8 mouse cellular contexts compared by ENCODE assay signal in genomic region chr15:102326892-102327291, GRCm38 (mm10). TPM values are rescaled to one million over a fixed set of nuclear protein-coding genes. Genes with fewer than 3 reads are reported as not detected.
A peak's percentile ranks its signal among the peaks of the same experiment; 100 is the strongest.
DNase-seq lines count a peak whose midpoint lies in the region; ATAC-seq and TF ChIP-seq lines count a peak whose summit lies in the region.

No protein-coding gene starts in this region.

- intact Hi-C loops in heart, postnatal 10 days (cut with DNase I) = no loop called here

- peaks cover 7 to 13% of the 10 kb centered on the region in 2 experiments; a peak in 3 of 4 replicates for H3K4me1 ChIP-seq in heart, embryonic 14.5 days (ENCODE audit: control insufficient read depth in 2 of 2, insufficient read depth in 2 of 2, low read length in 2 of 2)
- H3K4me1 ChIP-seq in ES-E14 (ENCODE audit: control insufficient read depth in 2 of 2, insufficient read depth in 2 of 2, low read length in 2 of 2, poor library complexity in 1 of 2) = peaks cover 1 to 2% of the 10 kb centered on the region in 2 experiments; a peak in 1 of 4 replicates
- no peaks in the 10 kb centered on the region; the same call in 1 of the 2 replicates for H3K4me1 ChIP-seq in hindbrain, embryonic 11.5 days (replicated peaks; ENCODE audit: control insufficient read depth, insufficient read depth, low read length)
- peaks cover 23% of the 10 kb centered on the region for H3K4me1 ChIP-seq in midbrain, embryonic 10.5 days

- in situ Hi-C loops in ES-E14 (cut with MboI; ENCODE audit: low sequenced_read_pairs in 2 of 2, unreplicated experiment in 2 of 2) = no loop called here

- peaks cover 57% of the 10 kb centered on the region for H3K36me3 ChIP-seq in heart, embryonic 14.5 days (ENCODE audit: control insufficient read depth, insufficient read depth, low read length)
- H3K36me3 ChIP-seq in ES-E14 (ENCODE audit: control insufficient read depth, insufficient read depth, low read length, poor library complexity, severe bottlenecking) = peaks cover 27% of the 10 kb centered on the region
- no peaks in the 10 kb centered on the region for H3K36me3 ChIP-seq in hindbrain, embryonic 11.5 days (ENCODE audit: control insufficient read depth, insufficient read depth, low read length)
- peaks cover 63% of the 10 kb centered on the region for H3K36me3 ChIP-seq in midbrain, embryonic 10.5 days

- no peaks in the 10 kb centered on the region for H3K9me3 ChIP-seq in heart, embryonic 14.5 days (ENCODE audit: control insufficient read depth, low read length)
- H3K9me3 ChIP-seq in ES-E14 (ENCODE audit: control insufficient read depth, insufficient read depth, low read depth, low read length) = no peaks in the 10 kb centered on the region
- H3K9me3 ChIP-seq in hindbrain, embryonic 11.5 days (ENCODE audit: control insufficient read depth, low read length) = no peaks in the 10 kb centered on the region
- no peaks in the 10 kb centered on the region for H3K9me3 ChIP-seq in midbrain, embryonic 10.5 days (replicated peaks)

- peak overlapping the region; percentile 86 for H3K4me2 ChIP-seq in heart, embryonic 14.5 days (ENCODE audit: low read length)
- peak overlapping the region; percentile 60 for H3K4me2 ChIP-seq in hindbrain, embryonic 11.5 days (replicated peaks; ENCODE audit: low read depth, low read length)

- H3K4me3 ChIP-seq in heart, embryonic 14.5 days (ENCODE audit: control insufficient read depth in 1 of 2, insufficient read depth in 1 of 2, low read depth in 1 of 2, low read length in 2 of 2) = peak overlapping the region; percentile 91 to 92; a peak in 3 of 4 replicates
- peak overlapping the region; percentile 82 to 97 for H3K4me3 ChIP-seq in ES-E14 (ENCODE audit: insufficient read depth in 1 of 2, low read depth in 1 of 2, low read length in 2 of 2, poor library complexity in 1 of 2, severe bottlenecking in 1 of 2)
- peak overlapping the region; percentile 90 for H3K4me3 ChIP-seq in hindbrain, embryonic 11.5 days (ENCODE audit: low read depth, low read length)
- peak overlapping the region; percentile 85 for H3K4me3 ChIP-seq in midbrain, embryonic 10.5 days

- H3K27ac ChIP-seq in heart, embryonic 14.5 days (replicated peaks in 1 of 2; ENCODE audit: control insufficient read depth in 1 of 2, insufficient read depth in 1 of 2, low read depth in 2 of 2, low read length in 2 of 2) = peak overlapping the region in 1 of 2 experiments; percentile 74; a peak in 1 of 4 replicates
- H3K27ac ChIP-seq in ES-E14 (ENCODE audit: insufficient read depth, low read depth, low read length, poor library complexity, severe bottlenecking) = no peak overlapping the region
- no peak overlapping the region for H3K27ac ChIP-seq in hindbrain, embryonic 11.5 days (ENCODE audit: low read depth, low read length)
- 0 out of 2 replicates have a peak overlapping the region, but pooled peaks have one; percentile 89 for H3K27ac ChIP-seq in midbrain, embryonic 10.5 days (replicated peaks)

- 50% methylated on average over 8 of the region's 8 CpGs for WGBS in heart, embryonic 14.5 days
- 74% methylated on average over 8 of the region's 8 CpGs for WGBS in hindbrain, embryonic 11.5 days
- WGBS in midbrain, embryonic 10.5 days = 78% methylated on average over 8 of the region's 8 CpGs

- peak overlapping the region; percentile 76 for H3K9ac ChIP-seq in heart, embryonic 14.5 days (ENCODE audit: low read length)
- peak overlapping the region; percentile 79; the same call in 1 of the 2 replicates for H3K9ac ChIP-seq in ES-E14 (ENCODE audit: insufficient read depth, low read depth, low read length, poor library complexity, severe bottlenecking)
- H3K9ac ChIP-seq in hindbrain, embryonic 11.5 days (ENCODE audit: low read depth, low read length) = peak overlapping the region; percentile 86

- no peak for ATAC-seq in heart, embryonic 14.5 days (ENCODE audit: insufficient number of reproducible peaks, insufficient read depth, low FRiP score, low read depth)
- ATAC-seq in hindbrain, embryonic 11.5 days (ENCODE audit: low FRiP score) = no peak

- no peaks in the 10 kb centered on the region for H3K27me3 ChIP-seq in heart, embryonic 14.5 days (ENCODE audit: control insufficient read depth, insufficient read depth, low read length)
- H3K27me3 ChIP-seq in hindbrain, embryonic 11.5 days (ENCODE audit: control insufficient read depth, insufficient read depth, low read length) = no peaks in the 10 kb centered on the region
- no peaks in the 10 kb centered on the region for H3K27me3 ChIP-seq in midbrain, embryonic 10.5 days (ENCODE audit: low read depth, poor library complexity, severe bottlenecking)

- no peak for DNase-seq in heart, postnatal 10 days
- no peak for DNase-seq in ES-E14 (ENCODE audit: low read depth, low spot score)
- no peak for DNase-seq in hindbrain, embryonic 11.5 days (ENCODE audit: low spot score)
- DNase-seq in midbrain, embryonic 10.5 days (ENCODE audit: low spot score) = no peak
- no peak for DNase-seq in ovary, postnatal 36 days (ENCODE audit: low spot score)
- no peak for DNase-seq in right cerebral cortex, postnatal 10 days (ENCODE audit: low spot score in 2 of 2)
- DNase-seq in urinary bladder, postnatal 14 days (ENCODE audit: low spot score) = no peak

TF ChIP-seq in ES-E14, 5 proteins besides CTCF, POLR2A, EP300 and RAD21:
- TF ChIP-seq ZC3H11A (IDR thresholded peaks at IDR 0.05; ENCODE audit: borderline replicate concordance, low read depth, low read length) (no peak), ZNF384 (IDR thresholded peaks at IDR 0.05; ENCODE audit: low read depth, low read length) (no peak), MAFK (IDR thresholded peaks at IDR 0.05; ENCODE audit: insufficient read depth, low read depth, low read length) (no peak), CHD2 (IDR thresholded peaks at IDR 0.05; ENCODE audit: low read depth, low read length) (no peak), HCFC1 (IDR thresholded peaks at IDR 0.05; ENCODE audit: borderline replicate concordance, insufficient read depth, low read length) (no peak)

RNA-seq across cellular contexts. Expression of gene Pfdn5, which starts 1.0 kb away (rescaled TPM):
- polyA plus RNA-seq in heart, embryonic 14.5 days (2014; fragmentation: Nextera tagmentation; extraction: Ambion mirVana) = 397 and 431 TPM in 2 replicates
- total RNA-seq in heart, postnatal 10 days (2021) = 100 to 1,000 TPM; 336 to 346 TPM
- 139 and 201 TPM in 2 replicates for total RNA-seq in ES-E14 (2012; rRNA removed)
- 401 and 431 TPM in 2 replicates for polyA plus RNA-seq in hindbrain, embryonic 11.5 days (2014; fragmentation: Nextera tagmentation; extraction: Ambion mirVana)
- 335 and 345 TPM in 2 replicates for polyA plus RNA-seq in midbrain, embryonic 10.5 days (2016; fragmentation: Nextera tagmentation; extraction: Ambion mirVana)

RNA-seq across cellular contexts. Expression of gene Myg1, which starts 4.6 kb away (rescaled TPM):
- 59.9 and 72.7 TPM in 2 replicates for polyA plus RNA-seq in heart, embryonic 14.5 days (2014; fragmentation: Nextera tagmentation; extraction: Ambion mirVana)
- total RNA-seq in heart, postnatal 10 days (2021) = 10 to 100 TPM; 28.3 to 31.5 TPM
- total RNA-seq in ES-E14 (2012; rRNA removed) = 84.7 and 109 TPM in 2 replicates
- 104 TPM in 2 replicates for polyA plus RNA-seq in hindbrain, embryonic 11.5 days (2014; fragmentation: Nextera tagmentation; extraction: Ambion mirVana)
- polyA plus RNA-seq in midbrain, embryonic 10.5 days (2016; fragmentation: Nextera tagmentation; extraction: Ambion mirVana) = 125 and 134 TPM in 2 replicates

RNA-seq across cellular contexts. Expression of gene Aaas, which starts 23.7 kb away (rescaled TPM):
- polyA plus RNA-seq in heart, embryonic 14.5 days (2014; fragmentation: Nextera tagmentation; extraction: Ambion mirVana) = 45.0 and 48.4 TPM in 2 replicates
- total RNA-seq in heart, postnatal 10 days (2021) = 10 to 100 TPM; 16.2 to 16.4 TPM
- total RNA-seq in ES-E14 (2012; rRNA removed) = 69.2 and 86.0 TPM in 2 replicates
- 65.9 and 76.2 TPM in 2 replicates for polyA plus RNA-seq in hindbrain, embryonic 11.5 days (2014; fragmentation: Nextera tagmentation; extraction: Ambion mirVana)
- 115 and 128 TPM in 2 replicates for polyA plus RNA-seq in midbrain, embryonic 10.5 days (2016; fragmentation: Nextera tagmentation; extraction: Ambion mirVana)

RNA-seq across cellular contexts. Expression of gene Espl1, which starts 30.8 kb away (rescaled TPM):
- polyA plus RNA-seq in heart, embryonic 14.5 days (2014; fragmentation: Nextera tagmentation; extraction: Ambion mirVana) = 13.5 and 16.2 TPM in 2 replicates
- total RNA-seq in heart, postnatal 10 days (2021) = 10 to 100 TPM in 1 of 2 experiments, 1 to 10 TPM in 1; 7.5 to 10.7 TPM
- 84.1 TPM in 2 replicates for total RNA-seq in ES-E14 (2012; rRNA removed)
- 21.8 and 30.8 TPM in 2 replicates for polyA plus RNA-seq in hindbrain, embryonic 11.5 days (2014; fragmentation: Nextera tagmentation; extraction: Ambion mirVana)
- 47.4 and 54.4 TPM in 2 replicates for polyA plus RNA-seq in midbrain, embryonic 10.5 days (2016; fragmentation: Nextera tagmentation; extraction: Ambion mirVana)

RNA-seq across cellular contexts. Expression of gene Sp7, which starts 40.1 kb away (rescaled TPM):
- polyA plus RNA-seq in heart, embryonic 14.5 days (2014; fragmentation: Nextera tagmentation; extraction: Ambion mirVana) = 0.22 TPM in 1 of 2 replicates, not detected in the other
- total RNA-seq in heart, postnatal 10 days (2021) = not detected
- 0.09 TPM in 1 of 2 replicates, not detected in the other for total RNA-seq in ES-E14 (2012; rRNA removed)
- polyA plus RNA-seq in hindbrain, embryonic 11.5 days (2014; fragmentation: Nextera tagmentation; extraction: Ambion mirVana) = 0.73 and 0.99 TPM in 2 replicates
- 0.59 and 0.66 TPM in 2 replicates for polyA plus RNA-seq in midbrain, embryonic 10.5 days (2016; fragmentation: Nextera tagmentation; extraction: Ambion mirVana)
